Mouse (Mus musculus): Measurements from ENCODE around the gene Bco2.

Gene Bco2

DNA sequence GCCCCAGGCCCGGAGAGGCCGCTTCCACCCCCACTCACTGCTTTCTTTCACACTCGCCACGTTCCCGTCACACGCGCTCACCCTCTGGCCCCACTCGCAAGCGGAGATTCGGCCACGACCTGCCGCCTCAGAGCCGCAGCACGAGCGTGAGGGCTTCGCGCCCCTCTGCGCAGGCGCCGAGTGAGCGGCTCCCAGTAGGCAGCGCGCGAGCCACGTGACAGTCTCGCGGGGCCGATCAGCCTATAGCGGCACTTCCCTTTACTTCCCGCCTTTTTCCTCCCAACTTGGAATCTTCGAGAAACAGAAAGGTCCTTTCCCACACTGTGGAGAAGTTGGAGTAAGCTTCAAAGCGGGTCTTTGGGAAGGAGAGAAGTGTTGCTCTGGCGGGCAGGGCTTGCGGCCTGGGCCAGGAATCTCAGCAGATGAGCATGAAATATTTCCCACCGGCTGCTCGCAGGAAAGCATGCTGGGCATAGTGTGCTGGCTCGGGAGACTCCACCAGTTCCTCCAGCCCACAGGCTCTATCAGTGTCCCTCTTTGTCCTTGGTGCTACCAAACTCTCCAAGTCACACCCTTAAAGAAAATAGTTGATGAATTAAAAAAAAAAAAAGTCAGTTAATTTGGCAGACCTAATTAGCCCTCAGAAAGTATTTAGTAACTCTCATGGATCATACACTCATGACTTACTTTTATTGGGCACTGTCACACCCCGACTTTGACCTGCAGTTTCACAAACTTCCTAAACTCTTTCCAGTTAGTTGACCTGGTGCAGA lies 6.3 kb upstream of the Bco2 start, which contains the start of gene Tex12:
Tex12 (minus strand) TSS at position 181 of the 773 bp plus-strand sequence.
- DNase-seq (ENCODE audit: low read depth, low spot score): peak; percentile 83

DNA sequence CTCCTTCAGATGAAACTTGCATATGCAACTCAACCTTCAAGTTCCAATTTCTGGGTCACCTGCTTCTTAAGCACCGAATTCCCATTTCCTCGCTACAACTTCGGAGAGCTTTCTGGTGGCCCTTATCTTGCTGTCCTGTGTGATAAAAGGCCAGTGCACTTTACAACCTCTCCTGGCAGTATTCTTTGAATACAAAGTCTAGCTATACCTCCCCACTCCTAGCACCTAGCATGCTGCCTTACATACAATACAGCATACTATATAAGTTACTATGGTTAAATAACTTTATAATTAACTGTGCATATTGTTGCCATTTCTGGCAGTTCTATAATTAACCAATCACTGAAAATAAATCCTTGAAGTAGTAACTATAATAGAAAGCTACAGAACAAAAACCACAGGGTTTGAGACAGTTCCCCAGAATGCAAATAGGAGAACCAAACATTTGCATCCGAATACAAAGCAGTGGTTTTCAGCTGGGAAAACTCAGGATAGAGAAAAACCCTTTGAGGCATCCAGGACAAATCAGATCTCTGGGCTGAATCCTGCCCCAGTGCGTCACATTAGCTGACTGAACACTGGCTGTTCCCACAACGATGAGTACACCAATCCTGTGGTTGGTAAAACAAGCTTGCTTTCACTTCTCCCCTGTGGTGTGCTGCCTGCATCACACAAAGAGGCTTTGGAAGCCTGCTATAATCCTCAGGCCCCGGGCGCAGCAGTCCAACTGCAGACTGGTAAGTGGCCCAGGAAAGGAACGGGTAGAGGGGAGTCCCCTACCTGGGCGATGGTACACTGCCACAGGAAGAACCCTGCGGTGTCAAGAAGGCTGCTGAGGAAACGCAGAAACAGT lies 514 bp downstream of the Bco2 start, which contains the start of gene Il18:
Il18 (plus strand) TSS at position 587 of the 853 bp plus-strand sequence.
- DNase-seq (ENCODE audit: low read depth, low spot score): peak; percentile 73

DNA sequence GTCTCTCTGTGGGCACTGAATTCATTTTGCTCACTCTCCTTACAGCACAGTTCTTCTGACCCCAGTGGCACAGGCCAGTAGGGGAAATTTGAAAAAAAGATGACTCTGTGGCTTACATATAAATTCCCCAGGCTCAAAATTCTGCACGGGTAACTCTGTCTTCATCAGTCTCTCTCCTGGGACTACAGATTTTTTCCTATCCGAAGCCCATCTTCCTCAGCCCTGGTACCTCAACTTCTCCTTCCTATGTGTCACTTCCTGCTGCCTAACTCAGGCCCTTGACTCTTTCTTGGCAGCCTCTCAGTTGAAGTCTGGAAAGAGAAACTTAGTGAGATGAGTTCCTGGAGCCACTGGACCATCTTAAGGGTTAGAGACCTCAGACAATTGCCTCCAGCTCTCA lies 1.4 kb downstream of the Bco2 start:
- no peak for DNase-seq (ENCODE audit: low read depth, low spot score)

DNA sequence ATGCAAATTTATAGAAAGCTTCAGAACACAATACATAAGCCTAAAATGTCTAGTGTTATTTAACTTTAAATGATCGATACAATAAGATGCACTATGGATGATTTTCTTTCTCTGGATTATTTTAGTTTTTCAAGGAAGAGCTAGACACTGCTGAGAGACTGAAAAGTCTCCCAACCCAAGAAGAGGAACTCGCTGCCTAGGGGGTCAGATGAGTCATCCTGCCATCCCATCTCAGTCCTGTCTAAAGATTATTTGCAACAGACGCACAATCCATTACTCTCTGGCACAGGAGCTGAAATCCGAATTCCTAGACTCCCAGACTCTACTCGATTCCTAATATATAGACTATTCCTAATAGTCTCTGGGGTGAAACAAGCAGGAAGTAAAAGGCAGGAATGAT lies 2.8 kb downstream of the Bco2 start:
- DNase-seq (ENCODE audit: low read depth, low spot score): no peak

DNA sequence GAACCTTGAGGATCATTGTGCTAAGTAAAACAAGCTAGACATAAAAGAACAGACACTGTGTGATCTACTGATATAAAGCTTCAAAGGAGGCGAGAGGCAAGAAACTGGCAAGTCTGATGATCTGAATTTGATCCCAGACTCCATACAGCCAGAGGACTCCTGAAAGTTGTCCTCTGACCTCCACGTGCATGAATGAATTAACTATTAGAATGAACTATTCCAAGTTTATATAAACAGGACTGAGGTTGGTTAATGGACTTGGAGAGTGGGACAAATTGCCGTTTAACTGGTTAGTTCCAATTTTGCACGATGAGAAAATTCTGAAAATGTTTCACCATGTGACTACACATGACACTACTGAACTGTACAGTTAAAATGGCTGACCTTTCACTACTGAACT lies 6.0 kb downstream of the Bco2 start:
- DNase-seq (ENCODE audit: low read depth, low spot score): no peak

DNA sequence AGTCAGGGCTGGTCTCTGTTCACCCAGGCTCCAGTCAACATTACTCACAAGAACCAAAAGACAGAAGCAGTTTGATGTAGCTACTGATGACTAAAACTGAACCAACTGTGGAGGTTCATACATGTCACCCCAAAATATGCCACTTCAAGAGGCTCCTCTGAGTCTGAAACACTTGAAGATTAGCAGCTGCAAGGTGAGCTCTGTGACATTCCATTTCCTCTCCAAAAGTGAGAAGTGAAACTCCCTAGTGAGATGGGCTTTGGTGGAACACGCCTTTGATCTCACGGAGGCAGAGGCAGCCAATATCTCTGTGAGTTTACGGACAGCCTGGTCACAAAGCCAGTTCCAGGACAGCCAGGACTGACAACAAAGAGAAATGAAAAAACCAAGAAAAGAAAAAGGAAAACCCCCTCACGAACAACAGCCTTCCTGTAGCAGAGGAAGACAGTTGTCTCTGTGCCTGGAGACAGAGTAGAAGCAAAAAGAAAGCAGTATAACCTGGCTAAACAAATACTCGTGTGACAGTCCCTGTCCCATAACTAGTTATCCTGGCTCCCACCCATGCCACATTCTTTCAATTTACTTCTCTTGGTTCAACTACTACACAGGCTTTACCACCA lies 7.0 kb downstream of the Bco2 start:
- no peak for DNase-seq (ENCODE audit: low read depth, low spot score)

DNA sequence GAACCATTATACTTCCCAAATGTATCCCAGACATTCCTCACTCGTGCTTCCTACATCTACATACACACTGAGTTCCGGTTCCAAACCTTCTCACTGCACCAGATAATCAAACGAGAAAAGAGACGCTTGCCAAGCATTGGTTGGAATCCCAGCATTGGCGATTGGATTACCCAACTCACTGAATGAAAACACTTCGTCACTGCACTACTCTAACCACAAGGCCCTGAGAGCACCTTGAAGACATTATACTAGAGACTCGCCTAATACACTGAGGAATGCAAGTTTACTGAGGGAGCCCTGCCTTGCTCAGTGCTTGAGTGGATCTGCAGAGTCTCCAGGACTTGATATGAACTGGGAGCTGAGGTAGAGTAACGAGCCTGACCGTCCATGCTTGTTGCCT lies 12.6 kb downstream of the Bco2 start:
- DNase-seq (ENCODE audit: low read depth, low spot score): no peak

DNA sequence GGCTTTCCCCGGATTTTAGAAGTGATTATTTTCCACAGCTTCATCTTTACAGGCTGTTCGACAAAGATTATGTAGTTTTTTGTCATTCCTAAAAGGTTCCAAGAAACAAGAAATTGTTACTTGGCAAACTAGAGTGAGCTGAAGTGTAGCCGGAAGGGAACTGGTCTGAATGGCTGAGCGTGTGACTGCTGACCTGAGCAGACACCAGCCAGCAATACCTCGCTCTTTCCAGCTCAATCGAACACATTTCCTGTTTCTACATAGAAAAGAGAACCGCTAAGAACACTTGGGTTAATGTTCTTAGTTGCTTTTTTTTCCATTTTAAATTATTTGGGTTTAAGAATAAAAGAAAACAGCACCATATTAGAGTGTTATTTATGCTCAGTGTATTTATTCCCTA lies 14.8 kb downstream of the Bco2 start:
- no peak for DNase-seq (ENCODE audit: low read depth, low spot score)

DNA sequence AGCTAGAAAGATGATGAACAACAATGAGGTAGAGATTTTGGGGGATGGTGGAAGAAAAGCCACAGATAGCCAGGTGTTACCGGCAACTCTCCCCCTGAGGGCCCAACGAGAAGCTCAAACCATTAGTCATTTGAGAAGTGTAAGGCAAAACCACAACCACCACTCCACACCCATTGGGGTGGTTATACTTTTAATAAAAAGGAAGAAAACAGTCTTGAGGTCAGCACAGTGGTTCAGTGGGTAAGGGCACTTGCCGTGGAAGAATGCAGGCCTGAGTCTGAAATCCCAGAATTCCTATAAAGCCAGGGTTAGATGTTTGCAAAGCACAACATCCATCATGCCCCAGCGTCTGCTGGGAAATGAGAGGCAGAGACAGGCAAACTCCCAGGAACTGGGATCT lies 17.7 kb downstream of the Bco2 start:
- no peak for DNase-seq (ENCODE audit: low read depth, low spot score)

DNA sequence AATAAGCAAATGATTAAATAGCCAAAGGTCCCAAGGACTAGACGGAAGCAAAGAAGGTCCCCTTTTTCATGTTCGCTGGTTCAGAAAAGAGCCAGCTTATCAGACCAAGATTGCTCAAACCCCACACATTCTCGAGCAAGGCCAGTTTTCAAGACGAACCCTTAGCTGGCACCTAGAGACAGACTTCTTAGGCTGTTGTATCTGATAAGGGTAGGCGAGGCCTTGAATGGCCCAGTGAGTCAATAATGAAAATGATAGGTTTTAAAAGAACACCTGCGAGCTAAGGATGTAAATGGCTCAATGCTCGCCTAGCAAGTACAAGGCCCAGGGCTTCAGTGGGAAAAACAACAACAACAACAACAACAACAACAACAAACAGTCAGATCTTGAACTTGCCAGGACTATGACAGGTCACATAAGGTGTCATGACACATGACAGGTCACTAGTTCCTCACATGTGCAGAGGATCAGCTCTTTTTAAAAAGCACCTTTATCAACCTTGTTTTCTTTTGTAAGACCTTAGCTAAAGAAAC lies 18.3 kb downstream of the Bco2 start:
- DNase-seq (ENCODE audit: low read depth, low spot score): no peak

DNA sequence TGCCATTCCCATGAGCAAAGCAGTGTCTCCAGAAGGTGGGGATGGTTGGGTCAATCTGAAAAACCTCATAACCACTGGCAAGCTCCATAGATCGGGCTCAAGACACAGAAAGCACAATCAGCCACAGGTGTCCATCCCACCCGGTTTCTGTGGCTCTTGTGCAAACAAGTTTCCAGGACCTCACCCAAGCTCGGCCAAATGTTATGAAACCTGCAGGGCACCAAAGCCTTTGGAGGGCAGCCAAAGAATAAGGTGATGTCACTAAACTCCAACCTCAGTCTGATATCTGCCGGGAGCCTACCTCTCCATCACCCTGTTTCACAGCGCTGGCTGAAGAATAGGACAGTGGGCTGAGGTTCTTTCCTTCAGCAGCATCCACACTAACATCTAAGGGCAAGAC lies 19.1 kb downstream of the Bco2 start:
- DNase-seq (ENCODE audit: low read depth, low spot score): no peak

DNA sequence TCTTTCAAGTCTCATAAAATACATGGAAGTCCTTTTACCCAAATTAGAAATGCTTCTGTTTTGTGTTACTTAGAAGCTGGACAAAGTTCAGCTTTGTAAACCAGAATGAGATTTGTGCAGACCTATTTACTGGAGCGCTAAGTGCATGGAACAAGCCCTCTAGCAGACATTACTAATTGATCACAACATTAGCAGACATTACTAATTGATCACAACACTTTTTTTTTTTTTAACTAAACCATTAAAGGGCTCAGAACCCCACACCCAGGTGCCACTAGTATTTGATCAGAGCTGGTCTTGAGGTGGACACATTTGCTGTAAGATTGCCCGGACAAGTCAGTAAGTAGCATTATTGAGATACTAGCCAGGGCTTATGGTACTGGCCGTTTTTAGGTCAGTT lies 21.2 kb downstream of the Bco2 start:
- peak; percentile 30 for DNase-seq (ENCODE audit: low read depth, low spot score)

DNA sequence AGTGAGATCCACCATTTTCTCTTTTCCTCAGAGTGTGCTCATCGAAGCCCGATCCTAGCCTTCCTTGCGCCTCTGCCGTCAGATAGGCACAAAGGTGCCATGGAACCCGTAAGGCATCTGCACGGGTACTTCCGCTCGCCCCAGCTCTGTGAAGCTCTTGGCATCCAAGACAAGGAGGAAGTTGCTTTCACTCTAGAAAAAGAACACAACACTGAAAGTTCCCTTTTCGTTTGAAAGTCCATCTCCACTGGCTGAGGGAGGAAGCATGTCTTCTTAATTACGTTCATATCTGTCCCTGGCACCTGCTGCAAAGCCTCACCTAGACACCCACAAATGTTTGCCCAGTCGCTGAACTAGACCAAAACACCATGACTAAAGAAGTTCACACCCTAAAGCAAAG lies 21.7 kb downstream of the Bco2 start:
- no peak for DNase-seq (ENCODE audit: low read depth, low spot score)

DNA sequence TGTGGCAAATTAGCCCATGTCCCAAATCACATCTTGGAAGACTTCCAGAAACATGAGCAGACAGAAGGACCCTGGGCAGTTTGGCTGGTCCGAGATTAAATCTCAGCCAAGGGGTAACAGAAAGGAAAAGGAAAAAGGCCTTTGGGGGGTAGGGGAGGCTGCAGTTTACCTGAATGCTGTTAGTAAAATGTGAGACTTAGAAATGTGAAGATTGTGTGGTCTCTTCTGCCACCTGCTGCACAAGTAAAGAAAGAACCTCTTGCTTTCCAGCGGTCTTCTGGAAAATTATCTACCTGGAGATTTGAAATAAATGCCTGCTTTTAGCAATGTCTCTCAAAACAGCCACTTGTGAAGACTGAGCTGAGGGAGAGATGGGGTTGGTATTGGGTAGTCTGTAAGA lies 24.1 kb downstream of the Bco2 start:
- DNase-seq (ENCODE audit: low read depth, low spot score): peak; percentile 49

DNA sequence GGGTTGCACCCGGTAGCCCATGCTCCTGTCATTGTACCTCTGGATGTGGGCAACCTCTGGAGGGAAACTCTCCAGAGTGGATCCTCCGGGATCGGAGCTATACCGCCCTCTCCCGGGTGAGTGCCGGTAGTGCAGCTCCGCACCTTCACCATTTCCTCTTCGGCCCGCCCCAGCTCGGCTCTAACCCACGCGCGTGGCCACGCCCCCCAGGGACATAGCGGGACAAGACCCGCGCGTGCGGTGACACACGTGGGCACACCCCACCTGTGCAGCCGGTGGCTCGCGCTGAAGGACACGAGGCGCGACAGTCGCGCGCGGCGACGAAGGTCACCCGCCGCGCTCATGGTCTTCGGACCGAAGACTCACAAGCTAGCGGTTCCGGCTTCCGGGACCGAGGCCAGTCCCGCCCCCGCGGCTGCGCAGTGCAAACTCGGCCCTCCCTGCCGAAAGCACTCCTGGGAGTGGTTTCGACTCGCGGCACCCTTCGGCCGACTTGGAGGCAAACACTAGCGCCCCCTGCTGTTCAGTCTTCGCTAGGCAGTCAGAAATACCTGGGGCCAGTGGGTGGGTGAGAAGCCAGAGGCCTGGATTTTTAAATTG lies 26.6 kb downstream of the Bco2 start, which contains the start of gene Pts:
Pts (minus strand) TSS at position 432 of the 600 bp plus-strand sequence.
- peak; percentile 99 for DNase-seq (ENCODE audit: low read depth, low spot score)

DNA sequence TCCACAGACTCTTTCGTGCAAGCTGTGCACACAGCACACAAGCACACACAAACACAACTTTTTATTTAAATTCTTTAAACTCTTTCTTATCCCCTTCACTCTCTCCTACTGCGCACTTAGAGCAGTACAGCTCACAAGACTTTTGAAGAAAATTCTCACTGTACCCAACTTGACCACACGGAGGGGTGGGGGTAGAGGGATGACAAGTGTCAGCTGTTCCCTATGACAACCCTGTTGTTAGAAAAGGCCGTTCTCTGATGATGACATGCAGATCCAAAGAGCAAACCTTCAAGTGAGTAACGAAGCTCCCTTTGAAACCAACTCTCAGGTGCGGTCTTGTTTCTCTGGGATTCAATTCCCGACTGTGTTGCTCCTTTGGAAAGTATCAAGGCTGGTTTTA lies 27.1 kb downstream of the Bco2 start:
- DNase-seq (ENCODE audit: low read depth, low spot score): no peak

DNA sequence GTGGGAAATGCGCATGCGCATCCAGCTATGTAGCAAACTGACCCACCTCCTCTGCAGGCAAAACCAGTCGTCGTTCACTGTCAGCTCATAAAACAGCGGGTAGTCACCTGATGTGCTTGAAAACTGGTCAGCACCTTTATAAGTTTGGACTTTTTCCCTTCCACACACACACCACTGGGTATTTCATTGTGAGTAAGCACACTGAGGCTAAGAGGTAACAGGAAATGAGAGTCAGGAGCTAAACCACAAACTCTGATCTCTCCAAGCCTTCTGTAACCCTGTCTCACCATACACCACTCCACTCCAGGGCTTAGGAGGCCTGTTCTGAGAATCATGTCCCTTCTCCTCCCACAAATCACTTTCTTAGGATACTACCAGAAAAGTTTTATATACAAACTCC lies 29.4 kb downstream of the Bco2 start:
- DNase-seq (ENCODE audit: low read depth, low spot score): no peak

DNA sequence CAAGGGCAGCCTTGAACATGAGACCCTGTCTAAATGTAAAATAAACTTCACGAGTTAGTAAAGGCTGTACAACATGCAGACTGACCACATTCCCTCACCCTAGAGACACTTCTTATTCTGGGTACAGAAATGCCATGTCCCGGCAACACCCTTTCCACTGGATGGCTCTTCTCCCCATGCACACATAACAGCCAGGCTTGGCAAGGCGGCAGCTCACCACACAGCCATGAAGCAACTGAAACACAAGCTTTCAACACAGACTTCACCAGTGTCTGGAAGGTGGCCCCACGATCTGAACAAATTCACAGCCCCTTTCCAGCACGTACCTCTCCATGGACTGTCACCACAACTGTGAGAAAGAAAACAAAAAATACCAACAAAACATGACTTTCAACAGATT lies 30.0 kb downstream of the Bco2 start:
- no peak for DNase-seq (ENCODE audit: low read depth, low spot score)

DNA sequence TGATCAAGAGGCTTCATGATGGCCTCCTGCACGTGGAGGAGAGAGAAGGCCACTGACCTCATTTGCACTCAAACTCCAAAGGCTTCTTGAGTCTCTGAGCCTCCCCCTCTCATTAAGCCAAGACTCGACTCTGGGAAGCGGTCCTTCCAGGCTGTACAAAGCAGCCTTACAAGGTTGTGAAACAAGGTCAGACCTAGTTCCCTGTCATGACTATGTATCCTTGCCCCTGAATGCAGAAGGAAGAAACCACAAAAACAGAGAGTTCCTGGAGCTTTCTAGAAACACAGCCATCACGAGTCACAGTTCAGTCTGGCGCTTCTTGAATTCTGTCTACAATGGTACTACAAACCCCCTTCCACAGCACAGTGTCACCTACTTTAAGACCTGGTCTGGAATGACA lies 32.4 kb downstream of the Bco2 start:
- DNase-seq (ENCODE audit: low read depth, low spot score): no peak

DNA sequence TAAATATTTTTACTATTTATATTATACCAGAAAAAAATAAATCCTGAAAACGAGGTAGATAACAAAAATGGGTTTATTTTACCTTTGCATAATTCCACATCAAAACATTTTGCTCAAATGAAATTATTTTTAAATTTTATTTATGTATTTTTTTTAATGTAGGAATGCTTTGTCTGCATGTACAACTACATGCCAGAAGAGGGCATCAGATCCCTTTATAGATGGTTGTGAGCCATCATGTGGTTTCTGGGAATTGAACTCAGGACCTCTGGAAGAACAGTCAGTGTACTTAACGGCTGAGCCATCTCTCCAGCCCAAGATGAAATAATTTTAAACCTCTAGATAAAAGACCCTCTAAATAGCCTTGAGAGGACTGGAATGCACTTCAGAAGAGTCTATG lies 33.4 kb downstream of the Bco2 start:
- no peak for DNase-seq (ENCODE audit: low read depth, low spot score)

DNA sequence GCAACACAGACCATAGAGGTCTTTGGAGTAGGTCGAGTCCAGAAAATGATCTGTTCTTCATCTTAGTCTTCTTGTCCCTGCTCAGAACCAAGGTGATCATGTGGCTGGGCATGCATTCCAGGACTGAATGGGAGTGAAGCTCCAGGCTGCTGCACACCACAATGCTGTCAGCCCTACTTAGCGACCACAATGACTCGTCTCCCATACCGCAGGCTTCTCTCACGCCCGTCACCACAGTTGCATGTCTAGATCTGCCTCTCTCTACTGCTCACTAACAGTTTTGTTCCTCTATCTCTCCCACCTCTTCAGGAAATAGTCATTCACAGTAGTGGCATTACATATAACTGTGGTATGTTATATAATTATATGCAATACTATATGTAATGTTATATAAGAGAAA lies 34.2 kb downstream of the Bco2 start:
- DNase-seq (ENCODE audit: low read depth, low spot score): no peak

DNA sequence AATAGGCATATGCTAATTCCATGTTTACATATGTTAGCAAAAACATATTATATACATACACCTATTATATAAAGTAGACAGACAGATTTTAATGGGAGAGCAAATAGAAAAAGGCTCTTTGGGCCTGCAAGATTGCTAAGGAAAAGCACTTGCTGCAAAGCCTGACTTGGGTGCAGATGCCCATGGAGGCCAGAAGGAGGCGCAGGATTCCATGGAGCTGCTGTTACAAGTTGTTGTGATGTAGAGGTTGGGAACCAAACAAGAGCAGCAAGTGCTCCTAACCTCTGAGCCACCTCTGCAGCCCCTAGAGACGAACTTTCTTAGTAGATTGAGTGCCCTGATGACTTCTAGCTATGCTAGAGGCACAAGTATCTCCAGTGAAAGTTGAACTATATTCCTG lies 36.2 kb downstream of the Bco2 start:
- DNase-seq (ENCODE audit: low read depth, low spot score): peak; percentile 89
